Mouse (Mus musculus): ENCODE results near the gene Fcer2a. TPM values are rescaled to one million over a fixed set of nuclear protein-coding genes. Genes with fewer than 3 reads are reported as not detected.

The Fcer2a gene
- total and polyA plus RNA-seq, 3 experiments = 0.29 to 0.98 (median 0.32) TPM

DNA sequence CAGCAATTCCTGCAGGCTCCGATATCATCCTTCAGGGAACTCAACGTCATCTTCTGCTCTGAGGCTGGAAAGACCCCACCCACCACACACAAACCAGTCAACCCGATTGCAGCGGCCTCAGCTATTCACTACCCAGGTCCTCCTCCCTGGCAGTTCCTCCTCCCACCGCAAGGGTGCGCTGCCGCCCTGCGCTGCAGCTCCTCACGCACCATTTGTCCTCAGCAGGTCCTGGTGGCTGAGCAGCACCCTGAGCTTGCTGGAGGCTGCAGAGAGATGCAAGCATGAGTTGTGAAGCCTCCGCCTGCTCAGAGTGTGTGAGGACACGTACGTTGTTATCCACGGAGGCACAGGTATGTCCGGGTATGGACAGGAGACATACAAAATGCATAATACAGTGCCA is 24.6 kb upstream of the Fcer2a start:
- peak; percentile 79 to 83 for DNase-seq
- Histone ChIP-seq H3K4me1 (ENCODE audit: control insufficient read depth, insufficient read depth, low read length) (no peaks in the 10 kb centered on the region), H3K36me3 (ENCODE audit: control insufficient read depth, insufficient read depth, low read length) (no peaks in the 10 kb centered on the region), H3K27ac (no peak overlapping the region), H3K27me3 (ENCODE audit: control insufficient read depth, insufficient read depth, low read length) (no peaks in the 10 kb centered on the region), H3K9ac (ENCODE audit: low read depth, low read length) (no peak overlapping the region), H3K4me3 (no peak overlapping the region), H3K79me2 (replicated peaks; ENCODE audit: control insufficient read depth, insufficient read depth, low read length) (no peaks in the 10 kb centered on the region)
- WGBS = 20% methylated on average over 14 of the region's 14 CpGs
- intact Hi-C loops (cut with DNase I) = loop anchor here (5.0 kb wide), 2 partner anchors 239 to 424 kb away; no protein-coding TSS in a partner anchor
- peak; percentile 94 for TF ChIP-seq CTCF (IDR thresholded peaks at IDR 0.05)
- TF ChIP-seq POLR2A (IDR thresholded peaks at IDR 0.05; ENCODE audit: insufficient read depth, low read depth, low read length) = no peak
- TF ChIP-seq EP300 (IDR thresholded peaks at IDR 0.05; ENCODE audit: insufficient read depth, low read depth, low read length) = no peak

DNA sequence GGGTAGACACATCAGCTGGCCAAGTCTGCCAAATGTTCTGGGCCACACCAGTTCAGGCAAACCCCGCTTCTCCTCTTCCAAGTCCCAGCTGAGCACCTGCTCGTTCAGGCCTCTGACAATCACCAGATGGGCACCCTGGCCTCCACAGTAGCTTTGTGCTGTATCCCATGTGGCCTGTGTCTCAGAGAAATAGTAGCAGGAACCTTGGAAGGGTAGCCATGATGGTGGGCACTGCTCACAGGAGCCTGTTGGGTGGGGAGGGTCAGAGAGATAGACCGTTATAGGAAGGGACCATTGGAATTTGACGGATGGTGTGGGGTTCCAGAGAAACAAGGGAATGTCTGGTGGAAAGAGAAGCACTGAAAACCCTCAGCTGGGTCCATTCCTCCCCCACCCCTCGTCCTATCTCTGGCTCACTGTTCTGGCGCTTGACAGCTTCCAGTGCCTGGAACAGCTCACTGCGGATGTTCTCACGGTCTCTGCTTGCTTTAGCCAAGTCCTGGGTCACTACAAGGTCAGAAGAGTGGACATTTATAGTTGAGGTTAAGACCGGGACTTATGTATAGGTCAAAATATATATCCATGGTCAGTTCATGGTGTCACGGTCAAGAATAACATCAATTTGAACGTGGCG is 23.5 kb upstream of the Fcer2a start:
- Histone ChIP-seq H3K36me3 (ENCODE audit: control insufficient read depth, insufficient read depth, low read length) (no peaks in the 10 kb centered on the region), H3K27me3 (ENCODE audit: control insufficient read depth, insufficient read depth, low read length) (no peaks in the 10 kb centered on the region), H3K79me2 (replicated peaks; ENCODE audit: control insufficient read depth, insufficient read depth, low read length) (no peaks in the 10 kb centered on the region), H3K4me3 (no peak overlapping the region), H3K27ac (peak overlapping the region; percentile 27; the same call in 1 of the 2 replicates), H3K9ac (ENCODE audit: low read depth, low read length) (no peak overlapping the region), H3K4me1 (ENCODE audit: control insufficient read depth, insufficient read depth, low read length) (no peaks in the 10 kb centered on the region)
- 40% methylated on average over 12 of the region's 12 CpGs for WGBS
- no peak for TF ChIP-seq CTCF (IDR thresholded peaks at IDR 0.05)
- TF ChIP-seq POLR2A (IDR thresholded peaks at IDR 0.05; ENCODE audit: insufficient read depth, low read depth, low read length) = no peak
- TF ChIP-seq EP300 (IDR thresholded peaks at IDR 0.05; ENCODE audit: insufficient read depth, low read depth, low read length) = no peak
- DNase-seq = peak in 1 of 2 experiments; percentile 15
- intact Hi-C loops (cut with DNase I) = loop anchor here (5.0 kb wide), 2 partner anchors 240 to 425 kb away; no protein-coding TSS in a partner anchor

DNA sequence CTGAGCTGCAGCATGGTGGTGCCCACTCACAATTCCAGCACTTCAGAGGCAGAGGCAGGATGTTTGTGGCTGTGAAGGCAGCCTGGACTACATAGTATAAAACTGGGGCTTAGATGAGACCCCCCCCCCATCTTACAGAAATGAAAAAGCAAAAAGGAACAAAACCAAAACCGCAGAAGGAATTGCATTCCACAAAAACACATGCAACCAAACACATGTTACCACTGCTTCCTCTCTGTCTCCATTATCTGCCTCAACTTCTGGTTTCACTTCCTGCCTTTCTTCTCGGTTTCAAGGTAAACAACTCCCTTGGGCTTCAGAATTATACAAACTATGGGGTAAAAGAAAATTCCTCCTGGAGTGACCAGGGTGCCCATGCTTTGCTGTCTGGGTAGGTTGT is 17.7 kb upstream of the Fcer2a start:
- Histone ChIP-seq H3K27ac (no peak overlapping the region), H3K4me3 (no peak overlapping the region), H3K79me2 (replicated peaks; ENCODE audit: control insufficient read depth, insufficient read depth, low read length) (no peaks in the 10 kb centered on the region), H3K27me3 (ENCODE audit: control insufficient read depth, insufficient read depth, low read length) (no peaks in the 10 kb centered on the region), H3K9ac (ENCODE audit: low read depth, low read length) (no peak overlapping the region), H3K4me1 (ENCODE audit: control insufficient read depth, insufficient read depth, low read length) (no peaks in the 10 kb centered on the region; the same call in none of the 2 replicates), H3K36me3 (ENCODE audit: control insufficient read depth, insufficient read depth, low read length) (no peaks in the 10 kb centered on the region)
- TF ChIP-seq POLR2A (IDR thresholded peaks at IDR 0.05; ENCODE audit: insufficient read depth, low read depth, low read length) (no peak), CTCF (IDR thresholded peaks at IDR 0.05) (no peak), EP300 (IDR thresholded peaks at IDR 0.05; ENCODE audit: insufficient read depth, low read depth, low read length) (no peak)
- peak in 1 of 2 experiments; percentile 14 for DNase-seq
- intact Hi-C loops (cut with DNase I) = no loop called here
- 27% methylated on average over 2 of the region's 2 CpGs for WGBS

DNA sequence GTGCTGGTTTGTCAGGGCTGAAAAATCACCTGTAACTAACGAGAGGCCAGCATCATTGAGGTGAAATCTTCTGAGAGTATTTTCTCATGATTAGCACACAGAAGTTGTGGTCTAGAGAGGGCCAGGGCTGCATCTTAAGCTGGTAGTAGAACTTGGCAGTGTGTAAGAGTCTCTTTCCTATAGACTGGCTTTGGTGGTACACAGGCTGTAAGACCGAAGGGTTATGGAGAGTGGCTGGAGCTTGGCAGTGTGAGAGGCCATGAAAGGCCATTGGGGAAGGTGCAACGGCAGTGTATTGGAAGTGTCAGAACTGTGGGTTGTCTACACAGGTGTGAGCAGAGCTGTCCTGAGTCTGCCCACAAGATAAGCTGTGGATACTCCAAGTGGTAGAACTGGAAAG is 16.3 kb upstream of the Fcer2a start:
- H3K36me3 ChIP-seq (ENCODE audit: control insufficient read depth, insufficient read depth, low read length) = no peaks in the 10 kb centered on the region
- WGBS = 82% methylated on average over 3 of the region's 3 CpGs

DNA sequence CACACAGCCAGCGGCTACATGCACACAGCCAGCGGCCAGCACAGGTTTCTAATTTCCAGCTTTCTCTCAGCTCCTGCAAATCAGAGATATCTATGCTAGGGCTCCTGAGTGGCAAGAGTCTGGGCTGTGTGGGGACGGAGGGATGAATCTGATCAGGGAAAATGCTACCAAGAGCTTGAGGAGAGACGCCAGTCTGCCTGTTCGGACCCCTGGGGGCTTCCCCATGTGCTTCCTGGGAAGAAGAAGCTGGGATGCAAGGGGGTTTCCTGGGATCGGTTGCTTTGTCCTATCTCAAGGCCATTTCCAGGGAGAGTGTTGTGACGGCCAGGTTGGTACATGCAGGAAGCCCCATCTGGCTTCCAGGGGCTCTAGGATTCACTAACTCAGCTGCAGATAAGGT is 13.6 kb upstream of the Fcer2a start:
- H3K9ac ChIP-seq (ENCODE audit: low read depth, low read length) = no peak overlapping the region
- no peaks in the 10 kb centered on the region; the same call in none of the 2 replicates for H3K4me1 ChIP-seq (ENCODE audit: control insufficient read depth, insufficient read depth, low read length)
- H3K36me3 ChIP-seq (ENCODE audit: control insufficient read depth, insufficient read depth, low read length) = no peaks in the 10 kb centered on the region
- H3K27ac ChIP-seq = no peak overlapping the region
- H3K79me2 ChIP-seq (replicated peaks; ENCODE audit: control insufficient read depth, insufficient read depth, low read length) = no peaks in the 10 kb centered on the region
- TF ChIP-seq CTCF (IDR thresholded peaks at IDR 0.05) (no peak), EP300 (IDR thresholded peaks at IDR 0.05; ENCODE audit: insufficient read depth, low read depth, low read length) (no peak), POLR2A (IDR thresholded peaks at IDR 0.05; ENCODE audit: insufficient read depth, low read depth, low read length) (no peak)
- intact Hi-C loops (cut with DNase I) = no loop called here
- H3K27me3 ChIP-seq (ENCODE audit: control insufficient read depth, insufficient read depth, low read length) = no peaks in the 10 kb centered on the region
- no peak overlapping the region for H3K4me3 ChIP-seq
- 48% methylated on average over 7 of the region's 7 CpGs for WGBS
- no peak for DNase-seq

More for the DNA sequence above, 16.3 kb upstream of the Fcer2a start:
- intact Hi-C loops (cut with DNase I) = no loop called here
- Histone ChIP-seq H3K79me2 (replicated peaks; ENCODE audit: control insufficient read depth, insufficient read depth, low read length) (no peaks in the 10 kb centered on the region), H3K4me3 (no peak overlapping the region), H3K27me3 (ENCODE audit: control insufficient read depth, insufficient read depth, low read length) (no peaks in the 10 kb centered on the region), H3K27ac (no peak overlapping the region), H3K9ac (ENCODE audit: low read depth, low read length) (no peak overlapping the region), H3K4me1 (ENCODE audit: control insufficient read depth, insufficient read depth, low read length) (no peaks in the 10 kb centered on the region; the same call in none of the 2 replicates)
- no peak for DNase-seq
- no peak for TF ChIP-seq POLR2A (IDR thresholded peaks at IDR 0.05; ENCODE audit: insufficient read depth, low read depth, low read length)

DNA sequence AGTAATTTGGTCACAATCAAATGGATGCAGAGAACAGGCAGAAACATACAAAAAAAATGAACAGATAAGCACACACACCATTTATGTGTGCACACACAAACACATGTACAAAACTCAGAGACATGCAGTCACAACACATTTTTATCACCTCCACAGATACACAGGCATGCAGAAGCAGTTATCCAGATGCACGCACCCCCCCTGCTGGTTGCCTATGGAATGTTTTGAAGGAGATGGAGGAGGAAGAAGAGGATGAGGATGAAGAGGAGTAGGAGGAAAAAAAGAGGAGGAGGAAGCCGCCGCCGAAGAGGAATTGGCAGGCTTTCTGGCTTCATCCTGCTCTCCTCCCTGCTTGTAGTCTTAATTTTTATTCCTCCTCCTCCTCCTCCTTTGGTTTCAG is 11.7 kb upstream of the Fcer2a start:
- no peaks in the 10 kb centered on the region for H3K36me3 ChIP-seq (ENCODE audit: control insufficient read depth, insufficient read depth, low read length)
- no peaks in the 10 kb centered on the region for H3K79me2 ChIP-seq (replicated peaks; ENCODE audit: control insufficient read depth, insufficient read depth, low read length)
- no peaks in the 10 kb centered on the region for H3K27me3 ChIP-seq (ENCODE audit: control insufficient read depth, insufficient read depth, low read length)
- WGBS = 34% methylated on average over 4 of the region's 4 CpGs
- DNase-seq = no peak
- TF ChIP-seq POLR2A (IDR thresholded peaks at IDR 0.05; ENCODE audit: insufficient read depth, low read depth, low read length) (no peak), CTCF (IDR thresholded peaks at IDR 0.05) (peak; percentile 47)
- no peak overlapping the region for H3K4me3 ChIP-seq
- no peaks in the 10 kb centered on the region for H3K4me1 ChIP-seq (ENCODE audit: control insufficient read depth, insufficient read depth, low read length)
- intact Hi-C loops (cut with DNase I) = no loop called here
- no peak overlapping the region for H3K27ac ChIP-seq
- H3K9ac ChIP-seq (ENCODE audit: low read depth, low read length) = no peak overlapping the region

Data from heart, adult 2 months (tissue).